Mouse (Mus musculus): ENCODE results near the gene Dync2h1.
"Not testable (repeated sequence)": the region's sequence is repeated elsewhere in the genome, so short reads cannot be mapped to it uniquely, and the experiment has no call there.

The Dync2h1 gene

GRCm38 (mm10) chr9:7184172-7184896 lies at the start of gene Dync2h1, which contains the start of gene Dcun1d5:
Gene Dync2h1 (minus strand): TSS chr9:7184446.
Gene Dcun1d5 (plus strand): TSS chr9:7184520.
- in situ Hi-C loops (cut with MboI, MseI), result no loop called here

- in situ Hi-C loops (cut with MboI, MseI), result no loop called here
These were observed 37.2 kb upstream of the Dync2h1 start for GRCm38 (mm10) chr9:7221460-7221859.

GRCm38 (mm10) chr9:7221024-7221423 lies 36.8 kb upstream of the Dync2h1 start:
- in situ Hi-C loops (cut with MboI, MseI), result no loop called here

GRCm38 (mm10) chr9:7216240-7216639 lies 32.0 kb upstream of the Dync2h1 start:
- in situ Hi-C loops (cut with MboI, MseI), result loop anchor here (10.0 kb wide), 1 partner anchor 359 kb away; the partner anchor contains the start of gene Mmp27

- in situ Hi-C loops (cut with MboI, MseI), result not testable (repeated sequence)
These were observed 6.4 kb upstream of the Dync2h1 start for GRCm38 (mm10) chr9:7190694-7191093.

DNA sequence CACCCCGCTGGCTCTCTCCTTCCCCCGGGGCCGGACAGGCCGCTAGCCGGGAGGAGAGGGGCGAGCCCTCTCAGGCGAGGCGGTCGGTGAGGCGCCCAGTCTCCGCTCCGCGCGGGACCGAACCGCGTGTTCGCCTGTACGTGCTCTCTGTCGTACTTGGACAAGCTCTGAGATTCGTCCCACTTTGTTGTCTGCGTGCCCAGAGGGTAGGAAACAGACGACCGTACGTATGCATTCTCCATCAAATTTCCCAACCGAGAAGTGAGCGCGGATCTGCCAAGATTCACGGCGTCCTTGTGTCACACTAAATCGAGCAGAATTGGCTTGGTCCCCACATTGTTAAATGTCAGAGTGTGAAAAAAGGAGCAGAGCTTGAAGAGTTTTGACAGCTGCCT lies 648 bp upstream of the Dync2h1 start:
- in situ Hi-C loops (cut with MboI, MseI), result no loop called here

- in situ Hi-C loops (cut with MboI, MseI), result no loop called here
These were observed 7.3 kb downstream of the Dync2h1 start for GRCm38 (mm10) chr9:7176618-7177610.

- in situ Hi-C loops (cut with MboI, MseI), result no loop called here
These were observed 10.5 kb downstream of the Dync2h1 start for GRCm38 (mm10) chr9:7173756-7174155.

DNA sequence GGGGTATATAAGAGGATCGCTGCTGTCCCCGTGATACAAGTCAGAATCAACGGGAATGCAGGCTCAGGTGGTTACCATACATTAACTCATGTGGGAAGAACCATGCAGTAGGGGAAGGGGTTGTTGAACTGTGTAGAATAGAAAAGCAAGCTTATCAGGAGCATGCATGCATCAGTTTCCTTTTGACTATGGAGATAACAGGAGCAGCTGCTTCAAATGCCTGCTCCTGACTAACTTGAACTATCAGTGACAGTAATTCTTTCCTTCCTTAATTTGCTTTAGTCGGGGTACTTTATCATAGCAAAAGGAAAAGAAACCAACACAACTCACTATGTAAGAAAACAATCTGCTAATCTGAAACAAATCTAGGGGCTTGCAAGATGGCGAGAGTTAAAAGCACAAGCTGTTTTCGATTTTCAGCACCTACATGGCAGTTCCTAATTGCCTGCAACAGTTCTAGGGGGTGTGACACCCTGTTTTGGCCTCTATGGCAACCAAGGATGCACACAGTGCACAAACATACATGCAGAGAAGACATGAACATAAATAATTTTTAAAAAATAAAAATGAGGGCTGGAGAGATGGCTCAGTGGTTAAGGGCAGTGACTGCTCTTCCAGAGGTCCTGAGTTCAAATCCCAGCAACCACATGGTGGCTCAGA lies 16.8 kb downstream of the Dync2h1 start:
- in situ Hi-C loops (cut with MboI, MseI), result no loop called here

DNA sequence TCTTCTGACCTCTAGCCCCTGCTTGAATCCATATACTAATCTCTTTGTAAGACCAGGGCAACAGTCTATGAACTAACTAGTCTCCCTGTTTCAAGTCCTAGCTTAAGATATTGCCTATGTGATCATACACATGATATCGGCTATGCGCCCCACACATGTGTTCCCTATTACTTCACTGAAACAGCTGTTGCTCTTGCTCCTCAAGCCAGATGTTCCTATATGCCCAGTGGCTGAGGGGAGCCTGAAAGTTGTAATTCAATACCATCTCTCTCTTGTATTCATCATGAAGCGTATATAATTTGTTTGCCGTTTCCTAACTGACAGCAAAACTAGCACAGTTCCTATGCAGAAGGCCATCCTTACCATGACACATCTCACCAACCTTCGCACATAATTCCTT lies 23.6 kb downstream of the Dync2h1 start:
- in situ Hi-C loops (cut with MboI, MseI), result no loop called here

DNA sequence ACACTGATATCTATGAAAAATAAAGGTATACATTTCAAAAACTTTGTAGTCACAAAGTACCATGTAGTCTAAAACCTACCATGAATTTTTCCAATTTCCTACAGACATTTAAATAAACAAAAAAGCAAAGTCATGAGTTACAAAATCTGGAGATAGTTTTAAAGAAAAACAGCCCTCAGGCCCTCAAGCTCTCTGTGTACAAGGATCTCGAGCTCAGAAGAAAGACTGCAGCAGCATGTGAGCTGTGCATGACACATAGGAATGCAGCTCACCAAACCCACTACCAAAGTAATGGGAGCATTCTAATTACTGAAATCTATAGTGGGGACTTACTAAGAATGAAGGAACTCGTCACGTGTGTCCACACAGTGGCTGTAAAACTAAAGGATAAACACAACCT lies 24.5 kb downstream of the Dync2h1 start:
- in situ Hi-C loops (cut with MboI, MseI), result no loop called here

DNA sequence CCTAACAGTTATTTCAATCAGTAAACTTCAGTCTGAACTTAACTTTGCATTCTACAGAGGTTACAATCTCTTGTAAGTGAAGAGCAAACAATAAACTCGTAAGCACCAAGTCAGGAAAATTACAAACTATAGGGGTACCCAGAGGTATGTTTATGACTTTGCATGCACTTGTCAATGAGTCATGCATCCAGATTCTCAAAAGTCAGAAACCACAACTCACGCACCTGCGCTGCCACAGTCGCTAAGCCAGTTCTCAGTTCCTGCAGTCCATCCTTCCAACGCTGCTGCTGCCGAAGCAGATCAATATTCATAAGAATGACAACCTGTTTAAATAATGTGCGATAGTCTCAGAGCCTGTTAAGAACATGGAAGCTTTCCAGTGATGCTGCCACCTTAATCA lies 25.6 kb downstream of the Dync2h1 start:
- in situ Hi-C loops (cut with MboI, MseI), result no loop called here

DNA sequence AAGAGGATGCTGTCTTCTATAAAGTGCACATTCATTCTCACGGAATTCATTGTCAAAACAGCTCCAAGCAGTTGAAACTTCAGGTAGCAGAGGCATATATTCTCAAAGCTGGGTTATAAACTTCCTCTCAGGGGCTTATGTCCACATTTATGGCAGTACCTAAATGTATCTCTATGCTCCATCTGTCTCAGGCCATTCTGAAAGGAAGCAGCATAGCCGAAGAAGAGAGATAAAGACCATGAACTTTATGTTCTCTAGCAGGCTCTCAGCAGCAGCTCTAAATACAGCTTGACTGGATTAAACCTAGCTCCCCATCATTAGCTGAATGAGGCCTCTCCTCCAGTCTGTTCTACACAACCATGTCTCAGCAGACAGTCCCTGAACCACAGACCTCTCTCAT lies 29.9 kb downstream of the Dync2h1 start:
- in situ Hi-C loops (cut with MboI, MseI), result no loop called here

- in situ Hi-C loops (cut with MboI, MseI), result no loop called here
These were observed 61.4 kb downstream of the Dync2h1 start for GRCm38 (mm10) chr9:7122863-7123262.

DNA sequence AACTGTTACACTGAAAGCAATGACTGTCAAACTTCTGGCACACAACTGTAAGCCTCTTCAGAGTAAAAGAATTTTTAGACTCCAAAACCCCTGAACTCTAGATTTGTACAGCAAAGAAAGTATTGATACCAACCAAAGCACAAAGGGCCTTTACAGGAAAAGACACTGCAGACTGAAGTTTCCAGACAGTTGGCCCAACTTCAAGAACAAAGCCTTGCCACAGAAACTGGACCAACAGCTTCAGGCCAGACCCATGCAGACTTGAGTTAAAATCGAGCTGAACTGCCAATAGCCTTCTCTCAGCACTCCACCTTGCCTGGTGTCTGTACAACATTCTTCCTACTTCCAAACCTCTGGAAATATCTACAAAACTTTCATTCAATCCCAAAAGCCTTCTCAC lies 74.1 kb downstream of the Dync2h1 start:
- in situ Hi-C loops (cut with MboI, MseI), result no loop called here

DNA sequence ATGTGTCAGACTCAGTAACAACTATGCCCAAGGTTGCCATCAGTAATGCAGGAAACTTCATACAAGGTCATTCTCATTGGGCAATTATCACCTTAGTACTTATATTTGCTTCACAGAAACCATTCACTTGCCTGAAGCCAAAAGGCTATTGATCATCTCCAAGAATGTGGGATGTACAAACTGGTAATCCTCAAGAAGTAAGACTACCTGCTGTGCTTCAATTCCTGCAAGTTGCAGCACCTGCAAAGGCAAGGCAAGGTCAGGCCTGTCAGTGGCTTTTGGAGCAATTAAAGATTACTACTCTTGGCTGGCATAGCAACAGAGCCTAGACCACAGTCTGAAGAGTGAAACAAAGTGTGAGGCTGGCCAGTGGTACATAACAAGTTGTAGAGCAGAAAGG lies 82.9 kb downstream of the Dync2h1 start:
- in situ Hi-C loops (cut with MboI, MseI), result no loop called here

GRCm38 (mm10) chr9:7074625-7075024 lies 109.6 kb downstream of the Dync2h1 start:
- in situ Hi-C loops (cut with MboI, MseI), result no loop called here

- in situ Hi-C loops (cut with MboI, MseI), result no loop called here
These were observed 113.4 kb downstream of the Dync2h1 start for GRCm38 (mm10) chr9:7070846-7071245.

- in situ Hi-C loops (cut with MboI, MseI), result no loop called here
These were observed 133.7 kb downstream of the Dync2h1 start for GRCm38 (mm10) chr9:7050588-7050987.

GRCm38 (mm10) chr9:7042635-7043273 lies 141.5 kb downstream of the Dync2h1 start:
- in situ Hi-C loops (cut with MboI, MseI), result no loop called here

- in situ Hi-C loops (cut with MboI, MseI), result no loop called here
These were observed 143.0 kb downstream of the Dync2h1 start for GRCm38 (mm10) chr9:7041231-7041630.

All from regulatory T cell (primary cell).